Mouse (Mus musculus) neural tube, embryonic 10.5 days (tissue): ENCODE results near the gene Crip2.

Source experiments
- DNase-seq: peaks from one replicate; pipeline ENCODE4 v3.0.0-alpha.2; 2017; ENCODE audit warnings: low spot score; ENCODE audit errors: extremely low spot score

Crip2 gene

DNA sequence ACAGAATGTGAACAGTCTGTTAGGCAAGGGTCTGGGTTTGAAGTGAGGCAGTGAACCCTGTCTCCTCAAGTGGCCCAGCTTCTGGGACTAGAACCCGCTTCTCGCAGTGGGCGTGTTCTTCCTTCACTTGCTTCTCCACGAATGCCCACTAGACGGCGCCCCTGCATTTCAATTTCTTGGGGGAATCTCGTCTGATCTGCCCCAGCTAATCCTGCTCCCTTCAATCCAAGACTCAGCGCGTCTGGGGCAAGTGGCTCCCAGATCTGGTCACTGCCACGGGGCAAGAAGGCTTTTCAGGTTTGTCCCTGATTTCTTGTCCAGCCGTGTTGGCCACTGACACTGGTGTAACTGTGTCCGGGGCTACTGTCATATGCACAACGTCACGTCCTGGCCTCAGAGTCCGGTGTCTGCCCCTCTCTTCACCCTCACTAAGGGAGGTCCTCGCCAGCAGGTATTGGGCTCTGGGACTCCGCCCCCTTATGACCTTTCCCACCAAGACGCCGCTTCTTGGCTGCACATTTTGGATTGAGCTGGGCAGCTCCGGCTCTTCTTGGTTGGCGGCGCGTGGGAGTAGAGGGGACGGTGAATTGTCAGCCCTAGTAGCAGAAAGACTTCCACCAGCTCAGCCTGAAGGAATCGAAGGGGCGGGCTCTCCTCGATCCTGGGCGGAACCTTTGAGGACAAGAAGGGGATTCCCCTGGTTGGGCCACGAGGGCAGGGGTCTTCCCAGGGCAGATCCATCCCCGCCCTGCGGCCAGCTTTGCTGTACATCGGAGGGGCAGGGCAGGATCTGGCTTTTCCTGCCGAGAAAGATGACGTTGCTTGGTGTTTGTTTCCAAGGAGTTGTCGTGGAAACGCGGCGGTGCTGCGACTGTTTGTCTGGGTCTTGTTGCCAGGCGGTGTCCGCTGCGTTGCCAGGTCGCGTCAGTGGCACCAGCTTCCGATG lies 6.3 kb downstream of the Crip2 start, which contains the start of gene Crip1:
Gene Crip1, plus strand, starts transcription at position 205 of the 946 bp plus-strand sequence.
- peak; percentile 83 for DNase-seq

DNA sequence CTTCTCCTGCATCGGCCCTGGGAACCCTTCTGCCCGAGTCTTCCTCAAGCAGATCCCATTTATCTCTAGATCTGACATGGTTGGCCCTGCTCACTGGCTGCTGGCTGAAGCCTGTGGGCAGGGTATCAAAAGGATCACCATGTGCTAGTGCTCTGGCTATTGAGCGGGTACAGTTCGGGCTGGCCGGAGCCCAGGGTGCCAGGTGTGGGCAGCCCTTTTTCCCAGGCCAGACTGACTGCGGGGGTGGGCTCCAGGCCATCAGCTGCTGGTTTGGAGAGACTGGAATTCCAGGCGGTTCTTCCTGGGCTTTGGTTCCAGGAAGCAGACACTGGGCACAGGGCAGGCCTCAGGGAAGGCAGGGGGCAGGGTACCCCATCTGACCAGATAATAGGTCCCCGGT lies 7.4 kb downstream of the Crip2 start:
- no peak for DNase-seq

DNA sequence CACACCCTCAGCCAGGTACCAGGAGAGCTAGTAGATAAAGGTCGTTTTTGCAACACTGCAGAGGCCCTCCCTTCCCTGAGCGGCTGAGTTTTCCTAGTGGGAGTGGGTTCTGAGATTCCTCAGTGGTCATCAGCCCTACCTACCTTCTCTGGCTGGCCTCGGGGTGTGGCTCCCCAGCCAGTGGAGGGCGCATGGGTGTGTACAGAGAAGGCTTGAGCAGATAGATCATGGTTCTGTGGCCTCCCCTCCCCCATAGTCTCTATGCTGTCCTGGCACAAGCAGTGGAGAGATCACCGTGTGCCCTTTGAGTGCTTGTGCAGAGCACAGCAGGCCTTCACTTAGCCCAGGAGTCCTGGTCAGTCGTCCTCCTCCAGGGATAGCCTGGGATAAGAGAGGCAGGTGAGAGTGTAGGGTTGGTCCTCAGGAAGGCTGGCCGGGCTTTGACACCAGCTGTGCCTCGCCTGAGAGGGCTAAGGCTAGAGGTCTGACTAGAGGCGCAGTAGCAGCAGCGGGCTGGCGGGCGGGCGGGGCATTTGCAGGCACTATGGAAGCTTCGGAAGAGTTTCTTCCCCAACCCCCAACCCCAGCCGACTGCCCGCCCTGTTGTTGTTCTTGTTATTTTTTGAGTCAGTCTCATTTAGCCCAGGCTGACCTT lies 8.5 kb downstream of the Crip2 start:
- no peak for DNase-seq

DNA sequence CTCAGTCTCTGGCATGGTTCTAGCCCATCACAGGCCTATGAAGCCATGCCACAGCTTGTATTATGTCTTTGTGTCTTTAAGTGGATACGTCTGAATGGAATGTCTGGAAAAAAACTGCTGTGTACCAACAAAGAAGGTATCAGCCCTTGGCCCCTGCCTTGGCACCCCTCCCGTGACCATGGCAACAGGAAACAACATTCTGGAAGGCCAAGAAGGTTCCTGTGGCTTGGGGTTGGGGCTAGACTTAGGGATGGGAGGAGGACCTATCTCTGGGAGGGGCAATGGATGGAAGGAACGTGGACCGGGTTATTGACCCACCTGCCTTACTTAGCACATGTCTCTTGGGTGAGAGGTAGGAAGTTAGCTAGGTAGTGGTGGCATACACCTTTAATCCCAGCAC lies 9.3 kb downstream of the Crip2 start:
- no peak for DNase-seq

DNA sequence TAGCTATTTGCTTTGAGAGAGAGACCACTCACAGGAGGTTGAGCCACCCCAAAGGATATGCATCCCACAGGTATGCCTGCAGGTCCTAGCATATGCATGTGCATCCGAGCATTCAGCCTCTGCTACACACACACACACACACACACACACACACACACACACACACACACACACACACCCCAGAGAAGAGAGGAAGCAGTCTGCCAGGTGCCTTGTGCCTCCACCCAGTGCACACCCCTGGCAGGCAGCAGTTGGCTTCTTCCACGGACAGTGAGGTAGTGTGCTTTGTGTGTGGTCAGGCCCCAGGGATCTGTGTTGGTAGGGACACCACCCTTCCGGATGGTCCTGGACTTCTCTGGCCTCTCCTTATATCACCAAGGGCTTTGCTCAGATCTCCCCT lies 9.9 kb downstream of the Crip2 start:
- DNase-seq, result no peak

DNA sequence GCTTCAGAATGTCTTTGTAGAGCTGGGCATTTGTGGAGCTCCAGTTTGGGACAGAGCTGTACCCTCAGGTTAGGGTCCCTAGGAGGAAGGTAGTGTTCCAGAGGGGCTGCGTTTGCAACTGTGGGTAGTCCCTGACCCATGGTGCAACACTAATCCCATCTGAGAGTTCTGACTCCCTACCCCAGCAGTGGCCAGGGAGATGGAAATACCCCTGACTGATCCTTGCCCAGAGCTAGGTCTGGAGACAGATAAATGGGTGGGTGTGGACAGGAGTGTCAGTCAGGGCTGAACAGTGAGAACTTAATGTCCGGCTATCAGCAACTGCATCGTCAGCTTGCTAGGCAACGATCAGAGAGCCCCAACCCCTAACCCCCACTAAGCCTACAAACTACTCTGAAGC lies 10.6 kb downstream of the Crip2 start:
- DNase-seq, result no peak

DNA sequence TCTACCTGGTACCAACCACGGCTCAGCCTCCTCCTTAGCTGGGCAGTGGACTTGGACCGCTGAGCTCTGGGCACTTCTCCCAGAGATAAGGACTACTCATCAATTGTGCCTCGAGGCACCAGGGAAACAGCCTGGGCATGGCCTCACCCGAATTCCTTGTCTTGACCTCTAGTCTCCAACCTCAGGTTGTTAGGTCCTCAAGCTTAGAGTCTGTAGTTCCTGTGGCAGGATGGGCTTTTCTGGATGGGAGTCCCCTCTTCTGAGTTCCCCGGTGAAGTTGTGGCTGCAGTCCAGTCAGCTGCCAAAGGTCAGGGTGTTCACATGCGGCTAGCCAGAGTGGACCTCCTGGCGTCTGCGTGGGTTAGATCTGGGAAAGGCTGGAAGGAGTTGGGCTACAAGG lies 11.0 kb downstream of the Crip2 start:
- no peak for DNase-seq

DNA sequence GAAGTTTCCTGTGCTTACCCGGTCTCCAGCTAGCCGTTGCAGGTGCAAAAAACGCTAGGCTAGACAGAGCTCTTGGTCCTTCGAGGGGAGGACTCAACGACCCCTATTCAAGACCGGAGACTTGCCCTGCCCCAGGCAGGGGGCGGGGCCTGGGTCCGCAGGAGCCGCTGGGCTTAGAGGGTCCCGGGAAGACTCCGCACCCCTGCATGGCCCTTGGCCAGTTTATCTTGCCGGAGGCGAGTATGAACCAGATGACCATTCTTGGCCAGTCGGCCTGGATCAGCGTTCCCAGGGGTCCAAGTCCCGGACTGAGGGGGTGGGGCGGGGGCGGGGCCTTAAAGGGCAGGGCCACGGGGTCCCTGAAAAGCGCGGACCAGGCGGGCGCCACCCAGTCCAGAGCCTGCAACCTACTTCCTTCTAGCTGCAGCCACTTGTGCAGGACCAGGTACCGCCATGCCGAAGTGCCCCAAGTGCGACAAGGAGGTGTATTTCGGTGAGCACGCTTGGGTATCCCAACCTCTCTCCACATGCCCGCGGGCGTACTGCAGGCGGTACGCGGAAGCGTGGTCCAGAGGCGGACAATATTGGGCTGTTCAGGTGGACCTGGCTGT lies 11.7 kb downstream of the Crip2 start:
- DNase-seq, result peak; percentile 52

DNA sequence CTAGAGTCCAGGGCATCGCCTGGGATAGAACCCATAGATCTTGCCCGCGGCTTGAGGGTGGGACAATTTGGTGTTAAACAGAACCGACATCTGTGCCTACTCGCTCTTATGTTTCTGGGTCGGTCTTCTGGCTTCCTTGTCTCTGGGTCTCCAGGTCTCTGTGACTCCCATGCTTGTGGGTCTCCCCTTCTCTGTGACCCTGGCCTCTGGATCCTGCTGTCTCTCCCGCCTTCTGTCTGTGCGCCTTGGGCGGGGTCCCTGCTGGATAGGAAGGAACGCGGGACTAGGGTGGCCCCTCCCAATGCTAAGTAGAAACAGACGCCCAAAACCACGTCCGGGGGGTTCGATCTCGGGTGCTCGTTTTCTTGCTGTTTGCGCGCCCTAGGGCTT lies 12.2 kb downstream of the Crip2 start:
- DNase-seq, result no peak

DNA sequence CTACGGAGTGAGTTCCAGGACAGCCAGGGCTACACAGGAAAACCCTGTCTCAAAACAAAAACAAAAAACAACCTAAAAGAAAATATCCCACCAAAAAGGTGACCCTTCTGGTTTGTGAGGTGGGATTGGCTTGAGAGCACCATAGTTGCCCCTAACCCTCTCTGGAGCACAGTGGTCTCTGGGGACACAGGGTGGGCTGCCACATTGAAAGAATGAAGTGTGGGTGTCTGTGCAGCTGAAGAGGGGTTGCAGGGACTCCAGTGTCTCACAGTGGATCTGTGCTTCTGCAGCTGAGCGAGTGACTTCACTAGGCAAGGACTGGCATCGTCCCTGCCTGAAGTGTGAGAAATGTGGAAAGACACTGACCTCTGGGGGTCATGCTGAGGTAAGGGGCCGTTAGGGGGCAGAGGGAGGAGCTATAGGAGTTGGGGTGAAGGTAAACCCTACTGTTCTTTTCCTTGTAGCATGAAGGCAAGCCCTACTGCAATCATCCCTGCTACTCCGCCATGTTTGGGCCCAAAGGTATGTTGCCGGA lies 13.0 kb downstream of the Crip2 start:
- DNase-seq, result no peak

DNA sequence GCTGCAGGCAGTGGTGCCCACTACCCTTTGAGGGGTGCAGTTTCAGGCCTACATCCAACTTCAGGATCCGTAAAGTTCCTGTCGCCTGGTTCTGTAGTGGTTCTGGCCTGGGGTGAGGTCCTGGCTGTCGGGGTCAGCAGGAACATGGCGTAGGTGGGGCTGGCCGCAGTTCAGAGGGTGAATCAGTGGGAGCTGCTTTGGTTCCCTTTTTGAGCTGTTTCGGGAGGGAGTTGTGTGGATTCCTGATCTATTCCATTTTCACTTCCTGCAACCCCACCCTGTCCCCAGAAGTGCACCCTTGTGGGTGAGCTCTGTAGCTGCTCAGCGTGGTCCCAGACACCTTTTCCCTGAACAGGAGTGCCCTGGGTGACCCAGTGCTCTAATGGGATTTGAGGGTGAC lies 13.9 kb downstream of the Crip2 start:
- DNase-seq, result no peak

DNA sequence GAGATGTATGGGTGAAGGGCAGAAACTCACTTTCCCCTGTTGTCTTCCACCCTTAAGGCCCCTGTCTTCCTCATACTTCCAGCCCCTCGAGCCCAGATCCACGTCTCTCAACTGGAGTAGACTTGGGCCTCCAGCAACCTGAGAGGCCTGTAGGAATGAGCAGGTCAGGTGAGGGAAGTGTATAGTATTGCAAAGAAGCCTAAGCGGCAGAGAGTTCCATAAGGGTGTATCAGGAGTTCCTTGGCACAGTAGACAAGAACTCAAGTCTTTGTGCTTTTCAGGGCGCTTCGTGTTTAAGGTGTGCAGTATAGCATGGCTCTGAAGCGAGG lies 14.7 kb downstream of the Crip2 start:
- no peak for DNase-seq

DNA sequence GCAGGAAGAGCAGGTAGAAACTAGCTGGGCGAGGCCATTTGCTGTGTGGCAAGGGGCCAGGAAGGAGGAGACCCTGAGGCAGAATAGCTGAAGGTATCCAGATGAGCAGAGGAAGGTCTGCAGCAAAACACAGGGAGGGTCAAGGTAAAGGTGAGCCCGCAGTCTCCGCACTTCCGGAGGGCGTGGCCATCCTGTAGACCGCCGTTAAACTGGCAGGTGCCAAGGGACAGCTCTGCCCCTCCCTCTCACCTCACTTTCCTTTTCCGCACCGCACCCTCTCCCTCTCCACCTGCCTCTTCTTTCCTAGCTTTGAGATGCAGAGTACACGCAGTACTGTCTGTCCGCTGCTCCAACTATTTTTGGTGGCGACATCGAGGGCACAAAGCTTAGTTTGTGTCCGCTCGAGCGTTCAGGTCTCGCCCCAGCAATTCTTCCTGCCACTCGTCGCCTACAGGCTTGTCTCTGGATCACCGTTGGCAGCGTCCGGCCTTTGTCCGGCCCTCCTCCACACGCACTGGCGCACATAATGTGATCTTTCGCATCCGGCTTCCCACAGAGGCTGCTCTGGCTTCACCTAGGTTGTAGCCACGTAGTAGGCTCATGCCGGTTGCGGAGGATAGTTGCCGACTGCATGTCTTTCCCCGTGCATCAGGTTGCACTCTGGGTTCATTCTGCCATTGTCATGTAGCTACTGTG lies 15.2 kb downstream of the Crip2 start:
- DNase-seq, result peak; percentile 72

DNA sequence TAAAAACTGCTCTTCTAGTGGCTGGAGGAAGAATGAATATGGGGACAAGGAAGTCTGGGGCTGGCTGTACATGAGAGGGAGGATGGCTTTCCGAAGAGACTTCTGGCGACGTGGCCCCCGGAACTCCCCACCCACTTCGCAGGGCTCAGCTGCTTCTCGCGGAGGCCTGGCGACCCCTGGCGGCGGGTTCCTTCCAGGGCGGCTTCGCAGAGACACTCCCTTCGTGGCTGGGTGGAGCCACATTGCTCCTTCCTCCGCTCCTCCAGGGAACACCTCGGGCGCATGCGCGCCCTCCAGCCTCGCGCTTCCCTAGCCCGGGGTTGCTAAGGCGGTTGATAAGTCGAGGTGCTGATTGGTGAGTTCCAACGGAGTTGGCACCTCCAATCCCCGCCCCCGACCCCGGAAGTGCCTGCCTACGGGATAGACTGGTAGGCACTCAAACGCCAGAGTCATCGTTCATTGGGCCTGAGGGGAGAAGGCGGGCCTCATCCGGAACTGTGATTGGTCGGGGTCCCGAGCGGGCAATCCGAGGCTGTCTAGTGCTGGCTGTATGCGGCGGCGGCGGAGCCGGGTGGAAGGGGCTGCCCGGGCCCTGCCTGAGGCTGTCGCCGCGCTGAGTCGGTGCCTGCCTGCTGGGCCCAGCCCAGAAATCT lies 16.0 kb downstream of the Crip2 start, which contains the start of gene Tedc1:
Gene Tedc1, plus strand, starts transcription at position 535 of the 653 bp plus-strand sequence.
- peak; percentile 98 for DNase-seq

DNA sequence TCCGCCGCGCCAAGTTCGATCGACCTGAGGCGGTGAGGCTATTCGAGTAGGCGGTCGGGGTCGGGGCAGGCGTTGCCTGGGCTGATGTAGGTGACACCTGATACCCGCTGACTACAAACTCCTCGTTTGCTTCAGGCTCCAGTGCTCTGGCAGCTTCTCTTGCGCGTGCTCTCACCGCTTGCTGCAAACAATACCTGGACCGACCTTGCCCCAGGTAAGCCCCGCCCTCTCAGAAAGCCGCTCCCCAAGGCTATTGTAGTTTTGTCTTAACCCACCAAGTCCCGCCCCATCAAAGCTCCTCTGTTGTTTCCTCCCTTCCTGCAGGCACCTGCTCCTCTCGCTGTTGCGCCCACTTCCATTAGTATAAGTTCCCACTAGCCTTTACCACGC lies 16.5 kb downstream of the Crip2 start:
- DNase-seq, result no peak

DNA sequence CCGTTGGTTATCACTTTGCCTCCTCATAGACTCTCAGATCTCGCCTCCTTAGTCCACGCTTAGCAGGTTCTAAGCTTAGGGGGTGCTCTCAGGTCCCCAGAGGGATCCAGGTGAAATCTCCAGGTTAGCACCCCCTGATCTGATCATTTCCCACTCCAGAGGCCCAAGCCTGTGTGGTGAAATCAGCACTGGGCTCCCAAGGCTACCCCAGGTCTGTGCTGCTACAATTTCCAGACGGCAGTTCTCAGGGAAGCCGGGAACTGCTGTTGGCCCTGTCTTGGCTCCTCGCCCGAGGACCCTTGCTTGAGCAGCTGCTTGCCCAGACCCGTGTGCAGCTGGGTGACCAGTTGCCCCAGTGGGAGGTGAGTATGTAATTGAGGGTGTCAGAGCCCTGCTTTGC lies 17.0 kb downstream of the Crip2 start:
- no peak for DNase-seq

DNA sequence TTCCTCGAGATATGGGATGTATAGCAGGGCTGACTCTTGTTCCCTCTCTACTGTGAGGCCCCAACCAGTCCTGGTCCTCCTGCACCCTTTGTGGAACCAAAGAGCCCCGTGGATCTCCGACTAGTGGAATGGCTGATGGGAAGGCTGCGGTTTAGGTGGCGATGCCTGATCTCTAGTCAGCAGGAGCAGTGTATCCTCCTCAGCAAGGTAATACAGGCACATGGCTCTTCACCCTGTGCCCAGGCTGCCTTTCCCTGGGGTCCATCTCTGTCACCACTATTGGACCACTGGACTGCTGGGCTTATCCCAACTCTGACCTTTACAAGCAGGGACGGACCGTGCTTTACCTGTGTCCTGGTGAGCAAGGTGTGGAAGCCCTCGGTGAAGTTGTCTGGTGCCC lies 17.5 kb downstream of the Crip2 start:
- no peak for DNase-seq

DNA sequence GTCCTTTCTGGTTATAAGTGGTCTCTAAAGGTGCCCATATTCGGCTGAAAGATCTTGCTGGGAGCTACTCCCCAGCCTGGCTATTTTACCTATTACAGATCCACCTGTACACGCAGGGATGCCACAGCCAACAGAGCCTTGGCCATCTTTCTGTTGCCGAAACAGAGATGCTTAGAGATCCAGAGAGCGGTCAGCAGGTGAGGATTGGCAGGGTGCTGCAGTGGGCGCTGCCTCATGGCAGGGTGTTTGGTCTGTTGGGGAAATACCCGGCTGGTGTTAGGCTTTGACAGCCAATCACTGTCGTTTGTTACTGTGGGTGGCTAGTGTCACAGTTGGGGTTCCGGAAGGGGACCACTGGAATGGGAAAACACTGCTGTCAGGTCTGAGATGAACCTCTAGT lies 17.9 kb downstream of the Crip2 start:
- DNase-seq, result no peak

DNA sequence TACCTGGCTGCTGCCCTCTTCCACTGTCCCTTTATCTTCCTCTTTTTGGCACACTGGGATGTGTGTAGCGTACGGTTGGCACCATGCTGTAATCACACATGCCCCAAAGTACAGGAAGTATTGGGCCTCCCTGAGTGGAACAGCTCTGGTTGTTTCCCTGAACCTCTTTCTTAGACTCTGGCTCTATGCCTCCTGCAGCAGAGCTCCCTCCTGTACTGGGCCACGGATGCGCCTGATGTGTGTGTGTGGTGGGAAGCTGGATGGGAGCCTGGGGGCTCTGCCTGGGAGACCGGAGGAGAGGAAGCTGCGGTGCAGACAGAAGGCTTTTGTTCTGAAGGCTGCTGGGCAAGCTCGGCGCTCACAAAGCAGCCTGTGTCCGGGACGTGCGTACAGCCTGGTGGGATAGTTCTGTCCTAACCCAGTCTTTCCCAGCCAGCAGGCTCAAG lies 23.5 kb downstream of the Crip2 start:
- DNase-seq, result no peak

DNA sequence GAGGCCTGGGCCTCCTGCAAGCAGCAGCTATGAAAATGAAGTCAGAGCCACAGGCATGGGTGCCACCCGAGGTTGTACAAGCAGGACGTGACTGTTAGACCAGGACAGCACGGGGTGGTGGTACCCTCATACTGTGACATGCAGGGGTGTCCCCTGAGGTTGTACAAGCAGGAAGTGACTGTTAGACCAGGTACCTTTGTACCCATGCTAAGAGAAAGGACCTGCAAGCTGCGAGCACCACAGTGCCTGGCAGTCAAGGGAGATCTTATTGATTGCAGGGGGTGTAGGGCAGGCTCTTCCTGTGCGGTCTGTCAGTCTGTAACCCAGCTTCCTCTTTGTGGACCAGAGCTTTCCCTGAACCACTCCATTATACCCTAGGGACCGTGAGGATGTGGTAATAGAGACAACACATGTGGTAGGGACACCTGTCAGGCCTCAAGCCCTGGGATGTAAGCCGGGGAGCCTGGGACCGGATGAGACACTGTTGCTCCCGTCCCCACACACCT lies 28.0 kb downstream of the Crip2 start:
- no peak for DNase-seq
